Mouse (Mus musculus): Measurements from ENCODE around the gene Klra17. TPM values are rescaled to one million over a fixed set of nuclear protein-coding genes. Genes with fewer than 3 reads are reported as not detected.

The Klra17 gene
- 0.68 TPM for polyA plus RNA-seq (2014; fragmentation: Illumina TruSeq; extraction: RNeasy Lipid Tissue Mini Kit (QIAGEN cat#74804); ENCODE audit: insufficient read depth, low read depth, low replicate concordance)

GRCm38 (mm10) chr6:129876549-129876948 is at the start of gene Klra17:
Gene Klra17, minus strand, starts transcription at chr6:129876672.

GRCm38 (mm10) chr6:129917476-129917946 is 41.0 kb upstream of the Klra17 start, which contains the start of gene Klra5:
Gene Klra5, minus strand, starts transcription at chr6:129917650.

GRCm38 (mm10) chr6:129862349-129862748 is 14.1 kb downstream of the Klra17 start, which contains the start of gene Gm17631:
Gene Gm17631, plus strand, starts transcription at chr6:129862649.

GRCm38 (mm10) chr6:129784170-129784569 is 92.3 kb downstream of the Klra17 start, which contains the start of gene Gm156:
Gene Gm156, minus strand, starts transcription at chr6:129784270.

Other genes starting within 250 kb of the Klra17 start
- gene Klrc3, start 233.3 kb downstream of the Klra17 start, polyA plus RNA-seq (2014; fragmentation: Illumina TruSeq; extraction: RNeasy Lipid Tissue Mini Kit (QIAGEN cat#74804); ENCODE audit: insufficient read depth, low read depth, low replicate concordance), result not detected
- gene Klrc2, start 216.0 kb downstream of the Klra17 start, polyA plus RNA-seq (2014; fragmentation: Illumina TruSeq; extraction: RNeasy Lipid Tissue Mini Kit (QIAGEN cat#74804); ENCODE audit: insufficient read depth, low read depth, low replicate concordance), result 1.7 TPM
- 2.1 TPM for gene Klrc1, start 197.7 kb downstream of the Klra17 start, polyA plus RNA-seq (2014; fragmentation: Illumina TruSeq; extraction: RNeasy Lipid Tissue Mini Kit (QIAGEN cat#74804); ENCODE audit: insufficient read depth, low read depth, low replicate concordance)
- gene Klri1, start 159.5 kb downstream of the Klra17 start, polyA plus RNA-seq (2014; fragmentation: Illumina TruSeq; extraction: RNeasy Lipid Tissue Mini Kit (QIAGEN cat#74804); ENCODE audit: insufficient read depth, low read depth, low replicate concordance), result 0.62 TPM
- gene Klri2, start 136.2 kb downstream of the Klra17 start, polyA plus RNA-seq (2014; fragmentation: Illumina TruSeq; extraction: RNeasy Lipid Tissue Mini Kit (QIAGEN cat#74804); ENCODE audit: insufficient read depth, low read depth, low replicate concordance), result 1.3 TPM
- gene Gm156, start 92.4 kb downstream of the Klra17 start, polyA plus RNA-seq (2014; fragmentation: Illumina TruSeq; extraction: RNeasy Lipid Tissue Mini Kit (QIAGEN cat#74804); ENCODE audit: insufficient read depth, low read depth, low replicate concordance), result not detected
- not detected for gene Gm17631, start 14.0 kb downstream of the Klra17 start, polyA plus RNA-seq (2014; fragmentation: Illumina TruSeq; extraction: RNeasy Lipid Tissue Mini Kit (QIAGEN cat#74804); ENCODE audit: insufficient read depth, low read depth, low replicate concordance)
- gene Klra5, start 41.0 kb upstream of the Klra17 start, polyA plus RNA-seq (2014; fragmentation: Illumina TruSeq; extraction: RNeasy Lipid Tissue Mini Kit (QIAGEN cat#74804); ENCODE audit: insufficient read depth, low read depth, low replicate concordance), result 0.33 TPM
- 0.44 TPM for gene Klra6, start 150.3 kb upstream of the Klra17 start, polyA plus RNA-seq (2014; fragmentation: Illumina TruSeq; extraction: RNeasy Lipid Tissue Mini Kit (QIAGEN cat#74804); ENCODE audit: insufficient read depth, low read depth, low replicate concordance)
- gene Klra4, start 190.6 kb upstream of the Klra17 start, polyA plus RNA-seq (2014; fragmentation: Illumina TruSeq; extraction: RNeasy Lipid Tissue Mini Kit (QIAGEN cat#74804); ENCODE audit: insufficient read depth, low read depth, low replicate concordance), result 4.2 TPM